Mouse (Mus musculus) testis, adult 2 months (tissue): ENCODE measurements around the gene Tmem256.

Experiments
- CTCF ChIP-seq: fragments of 200-500 bp; IDR thresholded peaks from 2 replicates; pipeline ENCODE4 v1.5.1; 2012; ENCODE audit warnings: low read depth, mild to moderate bottlenecking, inconsistent platforms, low read length, moderate library complexity; ENCODE audit not compliant: control insufficient read depth, insufficient read depth, insufficient replicate concordance
- POLR2A ChIP-seq: fragments of 200-500 bp; IDR thresholded peaks from 2 replicates; pipeline ENCODE4 v1.6.1; 2012; ENCODE audit warnings: low read depth, mild to moderate bottlenecking, inconsistent platforms, low read length, moderate library complexity; ENCODE audit not compliant: control insufficient read depth

DNA sequence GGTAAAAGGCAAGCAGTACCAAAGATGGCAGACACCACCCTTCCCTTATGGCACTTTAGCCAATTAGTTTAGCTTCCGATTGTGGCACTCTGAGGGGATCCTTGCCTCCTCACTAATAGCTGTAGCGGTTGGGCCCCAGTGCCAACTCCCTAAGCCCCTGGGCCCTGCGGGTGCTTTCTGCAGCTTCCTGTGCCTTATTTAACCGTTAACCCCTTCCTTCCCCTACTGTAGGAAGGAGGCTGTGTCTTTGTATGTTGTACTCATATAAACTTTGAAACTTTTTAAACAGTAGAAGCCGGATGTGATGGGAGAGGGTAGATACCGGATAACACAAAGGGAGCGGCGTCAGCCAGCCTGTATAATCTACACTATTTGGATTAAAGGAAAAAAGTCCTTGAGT, 12.4 kb downstream of the Tmem256 start:
- TF ChIP-seq POLR2A (no peak), CTCF (no peak)
